Mouse (Mus musculus): ENCODE data around the gene Rai2. TPM values are rescaled to one million over a fixed set of nuclear protein-coding genes. Genes with fewer than 3 reads are reported as not detected.

Gene Rai2
- 1.5 and 2.2 TPM in 2 replicates for polyA plus RNA-seq (2014; fragmentation: Nextera tagmentation; extraction: Ambion mirVana)

DNA sequence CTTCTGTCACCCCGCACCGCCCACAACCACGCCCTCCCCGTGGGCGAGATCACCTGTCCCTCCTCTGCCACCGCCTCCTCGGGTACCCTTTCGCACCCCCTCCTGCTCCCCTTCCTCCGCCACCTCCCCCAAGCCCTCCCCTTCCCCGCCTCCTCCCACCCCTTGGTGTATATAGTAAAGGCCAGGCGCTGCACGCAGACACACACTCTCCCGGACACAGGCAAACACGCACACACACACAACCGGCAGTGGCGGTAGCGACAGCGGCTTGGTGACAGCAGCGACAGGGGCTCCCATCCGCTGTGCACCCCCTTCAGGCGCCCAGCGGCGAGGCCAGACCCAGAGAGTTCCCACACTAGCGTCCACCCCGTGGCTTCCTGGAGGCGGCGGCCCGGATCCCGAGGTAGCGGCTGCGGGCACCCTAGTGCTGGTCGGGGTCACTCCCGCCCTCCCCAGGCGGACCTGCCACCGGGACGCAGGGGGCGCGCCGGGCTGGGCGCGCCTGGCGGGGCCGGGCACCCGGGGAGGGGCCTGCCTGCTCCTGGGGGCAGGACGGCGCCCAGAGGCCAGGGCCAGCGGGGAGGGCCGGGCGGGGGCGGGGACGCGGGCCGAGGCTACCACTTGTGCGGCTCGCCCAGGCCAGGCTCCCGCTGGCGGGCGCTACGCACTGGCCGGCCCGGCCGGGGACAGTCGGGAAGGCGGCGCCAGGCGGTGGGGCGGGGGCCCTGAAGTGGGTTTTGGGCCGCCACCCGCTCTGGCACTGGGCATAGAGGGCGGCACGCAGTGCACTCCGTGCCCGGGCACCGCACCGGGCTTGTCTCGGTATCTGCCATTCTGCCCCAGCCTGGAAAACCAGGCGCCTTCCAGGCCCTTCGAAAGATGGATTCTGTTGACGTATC, at the start of gene Rai2:
TSS of gene Rai2 (plus strand) at position 205 of the 899 bp plus-strand sequence.
- peaks cover 15% of the 10 kb centered on the region for H3K27me3 ChIP-seq (ENCODE audit: control insufficient read depth, insufficient read depth, low read length)
- peak within 1 kb of the TSS; percentile 50 for H3K4me3 ChIP-seq (ENCODE audit: low read depth, low read length)
- no peak within 1 kb of the TSS for H3K27ac ChIP-seq (replicated peaks; ENCODE audit: low read depth, low read length)
- WGBS = 17% methylated on average over 37 of the region's 79 CpGs
- peak within 1 kb of the TSS; percentile 97 for H3K4me2 ChIP-seq (ENCODE audit: low read depth, low read length)
- DNase-seq (ENCODE audit: low spot score) (peak; percentile 5), ATAC-seq (replicated peaks; ENCODE audit: insufficient number of reproducible peaks, low FRiP score, low TSS enrichment, low read depth) (peak; percentile 82)
- peak within 1 kb of the TSS; percentile 25; the same call in 1 of the 2 replicates for H3K9ac ChIP-seq (replicated peaks; ENCODE audit: low read length)
- no peaks in the 10 kb centered on the region for H3K9me3 ChIP-seq (replicated peaks; ENCODE audit: control insufficient read depth, low read length)
- no peaks in the 10 kb centered on the region for H3K4me1 ChIP-seq (ENCODE audit: control insufficient read depth, insufficient read depth, low read length)
- H3K36me3 ChIP-seq (replicated peaks; ENCODE audit: control insufficient read depth, insufficient read depth, low read depth, low read length) = no peaks in the 10 kb centered on the region; the same call in 1 of the 2 replicates

DNA sequence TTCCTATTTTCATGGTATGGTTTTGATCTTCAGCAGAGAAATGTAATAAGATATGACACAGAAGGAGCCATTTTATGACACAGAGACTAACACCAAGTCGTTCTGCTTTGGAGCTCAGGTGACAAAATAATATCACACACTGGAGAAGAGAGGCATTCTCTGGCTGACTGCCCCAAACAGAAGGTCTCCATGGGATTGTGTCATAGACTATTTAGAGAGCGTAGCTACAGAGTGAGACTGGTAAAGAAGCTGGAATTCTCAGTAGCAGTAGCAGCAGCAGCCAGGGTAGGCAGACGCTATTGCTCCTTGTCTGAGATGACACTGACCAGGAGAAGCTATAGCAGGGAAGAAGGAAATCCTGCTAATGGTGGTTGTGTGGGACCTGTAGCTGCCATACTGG, 27.5 kb upstream of the Rai2 start:
- no peaks in the 10 kb centered on the region for H3K36me3 ChIP-seq (replicated peaks; ENCODE audit: control insufficient read depth, insufficient read depth, low read depth, low read length)
- H3K9ac ChIP-seq (replicated peaks; ENCODE audit: low read length) = no peak overlapping the region
- no peak overlapping the region for H3K27ac ChIP-seq (replicated peaks; ENCODE audit: low read depth, low read length)
- DNase-seq (ENCODE audit: low spot score) = no peak
- no peak overlapping the region for H3K4me3 ChIP-seq (ENCODE audit: low read depth, low read length)
- no peak overlapping the region for H3K4me2 ChIP-seq (ENCODE audit: low read depth, low read length)
- H3K9me3 ChIP-seq (replicated peaks; ENCODE audit: control insufficient read depth, low read length) = no peaks in the 10 kb centered on the region
- no peaks in the 10 kb centered on the region for H3K4me1 ChIP-seq (ENCODE audit: control insufficient read depth, insufficient read depth, low read length)
- no peaks in the 10 kb centered on the region for H3K27me3 ChIP-seq (ENCODE audit: control insufficient read depth, insufficient read depth, low read length)
- ATAC-seq (replicated peaks; ENCODE audit: insufficient number of reproducible peaks, low FRiP score, low TSS enrichment, low read depth) = no peak
- WGBS = 51% methylated on average over 3 of the region's 3 CpGs

DNA sequence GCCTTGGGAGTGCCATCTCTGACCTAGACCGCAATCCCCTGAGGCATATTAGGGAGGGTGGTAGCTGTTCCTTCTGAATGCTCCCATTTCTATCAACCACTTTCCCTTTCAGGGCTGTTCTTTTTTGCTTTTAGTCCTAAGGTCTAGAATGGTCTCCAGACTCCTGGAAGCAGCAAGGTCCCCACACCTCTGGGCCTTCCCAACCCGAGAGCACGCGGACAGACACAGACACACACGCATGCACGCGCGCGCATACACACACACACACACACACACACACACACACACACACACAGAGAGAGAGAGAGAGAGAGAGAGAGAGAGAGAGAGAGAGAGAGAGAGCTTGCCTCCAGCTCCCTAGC, 385 bp upstream of the Rai2 start:
- no peak for DNase-seq (ENCODE audit: low spot score)
- Histone ChIP-seq H3K9ac (replicated peaks; ENCODE audit: low read length) (no peak overlapping the region), H3K4me1 (ENCODE audit: control insufficient read depth, insufficient read depth, low read length) (no peaks in the 10 kb centered on the region), H3K27me3 (ENCODE audit: control insufficient read depth, insufficient read depth, low read length) (peaks cover 15% of the 10 kb centered on the region), H3K27ac (replicated peaks; ENCODE audit: low read depth, low read length) (no peak overlapping the region), H3K4me3 (ENCODE audit: low read depth, low read length) (peak overlapping the region; percentile 50), H3K9me3 (replicated peaks; ENCODE audit: control insufficient read depth, low read length) (no peaks in the 10 kb centered on the region), H3K4me2 (ENCODE audit: low read depth, low read length) (peak overlapping the region; percentile 97), H3K36me3 (replicated peaks; ENCODE audit: control insufficient read depth, insufficient read depth, low read depth, low read length) (no peaks in the 10 kb centered on the region; the same call in 1 of the 2 replicates)
- no peak for ATAC-seq (replicated peaks; ENCODE audit: insufficient number of reproducible peaks, low FRiP score, low TSS enrichment, low read depth)
- WGBS = 34% methylated on average over 9 of the region's 9 CpGs

DNA sequence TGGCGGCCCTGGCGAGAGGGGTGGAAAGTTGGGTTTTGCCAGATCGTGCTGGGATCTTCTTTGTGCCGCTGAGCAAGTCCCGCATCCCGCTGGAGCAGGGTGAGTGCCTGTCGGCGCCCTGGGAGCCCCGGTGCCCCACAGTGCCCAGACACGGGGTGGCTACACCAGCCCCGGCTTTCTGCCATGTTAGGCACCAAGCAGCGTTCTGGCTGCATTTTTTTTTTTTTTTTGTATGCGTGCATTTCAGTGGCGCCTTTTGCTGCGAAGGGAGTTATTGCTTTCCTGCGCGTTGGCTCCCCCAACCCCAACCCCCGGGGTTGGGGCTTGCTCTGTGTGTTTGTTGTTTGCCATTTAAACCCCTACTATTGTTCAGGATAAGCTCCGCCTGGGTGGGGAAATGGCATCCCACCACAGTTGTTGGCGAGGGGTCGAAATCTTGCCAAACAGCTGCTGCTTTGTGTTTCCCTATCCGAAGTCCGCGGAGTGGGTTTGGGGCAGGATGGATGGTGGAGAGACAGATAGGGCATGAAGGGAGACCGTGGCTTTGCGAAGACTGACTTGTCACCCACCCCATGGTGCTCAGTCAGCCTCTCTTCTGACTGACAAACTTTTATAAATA, 1.0 kb downstream of the Rai2 start:
- Histone ChIP-seq H3K4me3 (ENCODE audit: low read depth, low read length) (peak overlapping the region; percentile 50), H3K4me1 (ENCODE audit: control insufficient read depth, insufficient read depth, low read length) (no peaks in the 10 kb centered on the region), H3K27me3 (ENCODE audit: control insufficient read depth, insufficient read depth, low read length) (peaks cover 15% of the 10 kb centered on the region), H3K36me3 (replicated peaks; ENCODE audit: control insufficient read depth, insufficient read depth, low read depth, low read length) (no peaks in the 10 kb centered on the region; the same call in 1 of the 2 replicates), H3K9me3 (replicated peaks; ENCODE audit: control insufficient read depth, low read length) (no peaks in the 10 kb centered on the region), H3K4me2 (ENCODE audit: low read depth, low read length) (peak overlapping the region; percentile 97), H3K27ac (replicated peaks; ENCODE audit: low read depth, low read length) (no peak overlapping the region), H3K9ac (replicated peaks; ENCODE audit: low read length) (peak overlapping the region; percentile 22; the same call in 1 of the 2 replicates)
- ATAC-seq (replicated peaks; ENCODE audit: insufficient number of reproducible peaks, low FRiP score, low TSS enrichment, low read depth) (no peak), DNase-seq (ENCODE audit: low spot score) (peak; percentile 11)
- 11% methylated on average over 24 of the region's 26 CpGs for WGBS

DNA sequence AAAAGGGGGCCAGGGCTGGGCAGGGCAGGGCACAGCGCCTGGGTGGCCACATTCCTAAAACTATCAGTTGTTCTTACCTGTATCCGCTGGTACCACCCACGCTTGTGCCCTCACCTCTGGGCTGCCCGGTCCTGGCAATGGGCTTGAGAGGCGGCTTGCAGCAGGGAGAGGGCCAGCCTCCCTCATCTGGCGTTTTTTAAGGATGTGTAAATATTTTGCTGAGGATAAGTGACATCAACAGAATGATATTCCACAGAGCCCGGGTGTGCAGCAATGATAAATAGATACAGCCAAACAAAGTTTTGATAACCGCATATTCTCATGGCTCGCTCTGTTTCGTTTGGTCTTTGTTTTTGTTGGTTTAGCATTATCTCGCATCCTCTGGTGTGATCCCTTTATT, 1.7 kb downstream of the Rai2 start:
- Histone ChIP-seq H3K4me2 (ENCODE audit: low read depth, low read length) (no peak overlapping the region; the same call in 1 of the 2 replicates), H3K36me3 (replicated peaks; ENCODE audit: control insufficient read depth, insufficient read depth, low read depth, low read length) (no peaks in the 10 kb centered on the region; the same call in 1 of the 2 replicates), H3K4me1 (ENCODE audit: control insufficient read depth, insufficient read depth, low read length) (no peaks in the 10 kb centered on the region), H3K27ac (replicated peaks; ENCODE audit: low read depth, low read length) (no peak overlapping the region), H3K9me3 (replicated peaks; ENCODE audit: control insufficient read depth, low read length) (no peaks in the 10 kb centered on the region), H3K4me3 (ENCODE audit: low read depth, low read length) (no peak overlapping the region), H3K9ac (replicated peaks; ENCODE audit: low read length) (no peak overlapping the region), H3K27me3 (ENCODE audit: control insufficient read depth, insufficient read depth, low read length) (peaks cover 15% of the 10 kb centered on the region)
- DNase-seq (ENCODE audit: low spot score) = no peak
- ATAC-seq (replicated peaks; ENCODE audit: insufficient number of reproducible peaks, low FRiP score, low TSS enrichment, low read depth) = no peak
- 35% methylated on average over 11 of the region's 11 CpGs for WGBS

DNA sequence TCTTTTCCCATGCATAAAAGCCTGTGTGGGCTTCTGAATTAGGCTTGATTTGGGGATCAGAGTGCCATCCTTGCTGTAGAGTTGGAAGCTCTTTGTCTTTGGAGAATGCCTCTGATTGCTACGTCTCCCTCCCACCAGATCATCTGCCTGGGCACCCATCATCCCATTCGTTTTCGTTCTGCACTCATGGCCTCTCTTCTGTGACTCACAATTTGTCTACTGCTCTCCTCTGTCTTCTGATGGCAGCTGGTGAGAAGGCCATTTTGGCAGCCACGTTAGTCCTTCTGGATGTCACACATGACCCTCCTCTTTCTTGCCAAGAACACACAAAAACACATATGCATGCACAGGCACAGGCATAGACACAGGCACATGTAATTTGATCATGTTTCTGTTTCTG, 4.2 kb downstream of the Rai2 start:
- H3K27me3 ChIP-seq (ENCODE audit: control insufficient read depth, insufficient read depth, low read length) = peaks cover 15% of the 10 kb centered on the region
- no peak overlapping the region for H3K9ac ChIP-seq (replicated peaks; ENCODE audit: low read length)
- DNase-seq (ENCODE audit: low spot score) = no peak
- H3K4me1 ChIP-seq (ENCODE audit: control insufficient read depth, insufficient read depth, low read length) = no peaks in the 10 kb centered on the region
- 69% methylated on average over 4 of the region's 4 CpGs for WGBS
- H3K27ac ChIP-seq (replicated peaks; ENCODE audit: low read depth, low read length) = no peak overlapping the region
- H3K9me3 ChIP-seq (replicated peaks; ENCODE audit: control insufficient read depth, low read length) = no peaks in the 10 kb centered on the region
- ATAC-seq (replicated peaks; ENCODE audit: insufficient number of reproducible peaks, low FRiP score, low TSS enrichment, low read depth) = no peak
- no peak overlapping the region for H3K4me2 ChIP-seq (ENCODE audit: low read depth, low read length)
- H3K36me3 ChIP-seq (replicated peaks; ENCODE audit: control insufficient read depth, insufficient read depth, low read depth, low read length) = no peaks in the 10 kb centered on the region; the same call in 1 of the 2 replicates
- no peak overlapping the region for H3K4me3 ChIP-seq (ENCODE audit: low read depth, low read length)

DNA sequence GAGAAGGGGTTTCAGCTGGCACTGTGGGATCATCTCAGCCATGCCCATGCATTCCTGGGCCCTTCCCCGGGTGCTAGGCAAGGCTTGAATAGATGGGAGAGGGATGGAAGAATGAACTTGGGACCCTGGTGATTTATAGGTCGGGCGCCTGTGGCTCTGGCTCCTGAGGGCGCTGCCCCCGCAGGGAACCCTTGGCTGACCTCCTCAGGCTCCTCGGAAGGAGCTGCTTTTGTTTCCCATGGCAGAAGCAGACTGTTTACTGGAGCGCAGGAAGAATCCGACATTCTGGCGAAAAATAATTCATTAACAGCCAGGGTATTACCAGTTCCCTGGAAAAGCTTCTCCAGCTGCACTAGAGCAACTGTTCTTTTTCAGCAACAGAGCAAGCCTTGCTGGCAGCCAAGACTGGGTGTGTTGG, 6.5 kb downstream of the Rai2 start:
- Histone ChIP-seq H3K9me3 (replicated peaks; ENCODE audit: control insufficient read depth, low read length) (no peaks in the 10 kb centered on the region), H3K9ac (replicated peaks; ENCODE audit: low read length) (no peak overlapping the region), H3K4me2 (ENCODE audit: low read depth, low read length) (no peak overlapping the region), H3K4me3 (ENCODE audit: low read depth, low read length) (no peak overlapping the region), H3K27me3 (ENCODE audit: control insufficient read depth, insufficient read depth, low read length) (peaks cover 2% of the 10 kb centered on the region), H3K27ac (replicated peaks; ENCODE audit: low read depth, low read length) (no peak overlapping the region), H3K36me3 (replicated peaks; ENCODE audit: control insufficient read depth, insufficient read depth, low read depth, low read length) (no peaks in the 10 kb centered on the region; the same call in 1 of the 2 replicates), H3K4me1 (ENCODE audit: control insufficient read depth, insufficient read depth, low read length) (no peaks in the 10 kb centered on the region)
- no peak for ATAC-seq (replicated peaks; ENCODE audit: insufficient number of reproducible peaks, low FRiP score, low TSS enrichment, low read depth)
- 22% methylated on average over 9 of the region's 9 CpGs for WGBS
- DNase-seq (ENCODE audit: low spot score) = no peak

DNA sequence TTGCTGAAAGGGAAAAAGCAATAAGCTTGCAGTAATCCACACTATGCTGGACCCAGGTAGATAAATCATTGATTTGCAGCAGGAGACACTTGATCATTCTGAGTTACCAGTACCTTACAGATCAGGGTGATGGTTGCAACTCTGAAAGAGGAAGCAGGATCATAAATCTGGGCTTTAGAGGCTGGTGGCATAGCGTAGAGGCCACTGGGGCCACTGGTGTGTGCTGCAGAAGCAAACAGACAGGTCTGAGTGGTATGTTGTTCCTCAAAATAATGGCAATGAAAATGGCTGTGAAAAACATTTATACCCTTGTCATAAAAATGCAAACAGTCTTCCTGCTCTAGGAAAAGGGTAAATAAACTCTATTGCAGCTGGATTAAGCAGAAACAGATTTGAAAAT, 9.4 kb downstream of the Rai2 start:
- no peaks in the 10 kb centered on the region; the same call in 1 of the 2 replicates for H3K27me3 ChIP-seq (ENCODE audit: control insufficient read depth, insufficient read depth, low read length)
- H3K27ac ChIP-seq (replicated peaks; ENCODE audit: low read depth, low read length) = no peak overlapping the region
- no peaks in the 10 kb centered on the region for H3K9me3 ChIP-seq (replicated peaks; ENCODE audit: control insufficient read depth, low read length)
- ATAC-seq (replicated peaks; ENCODE audit: insufficient number of reproducible peaks, low FRiP score, low TSS enrichment, low read depth) = no peak
- H3K9ac ChIP-seq (replicated peaks; ENCODE audit: low read length) = no peak overlapping the region
- H3K4me3 ChIP-seq (ENCODE audit: low read depth, low read length) = no peak overlapping the region
- no peak for DNase-seq (ENCODE audit: low spot score)
- no peak overlapping the region for H3K4me2 ChIP-seq (ENCODE audit: low read depth, low read length)
- WGBS = 72% methylated on average over 1 of the region's 1 CpGs
- no peaks in the 10 kb centered on the region for H3K36me3 ChIP-seq (replicated peaks; ENCODE audit: control insufficient read depth, insufficient read depth, low read depth, low read length)
- no peaks in the 10 kb centered on the region for H3K4me1 ChIP-seq (ENCODE audit: control insufficient read depth, insufficient read depth, low read length)
